Mouse (Mus musculus) heart, embryonic 14.5 days (tissue): ENCODE measurements around the gene Tollip. TPM values are rescaled to one million over a fixed set of nuclear protein-coding genes. Genes with fewer than 3 reads are reported as not detected.
A peak's percentile ranks its signal among the peaks of the same experiment; 100 is the strongest.

Source experiments
- ATAC-seq: fragments of 200-750 bp; cut with Nextera tagmentation; 2 replicates; pipeline ENCODE4 v1.8.0; 2017; ENCODE audit warnings: low read depth, moderate TSS enrichment; ENCODE audit not compliant: insufficient number of reproducible peaks, insufficient read depth, low FRiP score
- H3K27ac ChIP-seq, 2 experiments: fragments of 200-500 bp in 1 of 2; fragments of 300-500 bp in 1 of 2; sonication (generic) in 1 of 2; replicated peaks in 1 of 2; 2 replicates each; pipeline ENCODE4 v1.5.1; 2012 to 2014; ENCODE audit warnings: low read depth in 2 of 2, low read length in 2 of 2, control low read depth in 1 of 2, mild to moderate bottlenecking in 1 of 2, mixed read lengths in 1 of 2; ENCODE audit not compliant: control insufficient read depth in 1 of 2, insufficient read depth in 1 of 2
- H3K27me3 ChIP-seq: fragments of 300-500 bp; sonication (generic); 2 replicates; pipeline ENCODE4 v1.6.1; 2014; ENCODE audit warnings: mild to moderate bottlenecking, low read length, control low read depth; ENCODE audit not compliant: control insufficient read depth, insufficient read depth
- H3K36me3 ChIP-seq: fragments of 300-500 bp; sonication (generic); 2 replicates; pipeline ENCODE4 v1.6.1; 2014; ENCODE audit warnings: mild to moderate bottlenecking, control low read depth, low read length, mixed read lengths; ENCODE audit not compliant: control insufficient read depth, insufficient read depth
- H3K4me1 ChIP-seq, 2 experiments: fragments of 200-500 bp in 1 of 2; fragments of 300-500 bp in 1 of 2; sonication (generic) in 1 of 2; 2 replicates each; pipeline ENCODE4 v1.6.1; 2012 to 2014; ENCODE audit warnings: low read length in 2 of 2, control low read depth in 1 of 2, mixed read lengths in 1 of 2; ENCODE audit not compliant: control insufficient read depth in 2 of 2, insufficient read depth in 2 of 2
- H3K4me2 ChIP-seq: fragments of 300-500 bp; sonication (generic); 2 replicates; pipeline ENCODE4 v1.6.1; 2014; ENCODE audit warnings: mild to moderate bottlenecking, low read length
- H3K4me3 ChIP-seq, 2 experiments: fragments of 200-500 bp in 1 of 2; fragments of 300-500 bp in 1 of 2; sonication (generic) in 1 of 2; 2 replicates each; pipeline ENCODE4 v1.5.1; 2012 to 2014; ENCODE audit warnings: low read length in 2 of 2, mild to moderate bottlenecking in 2 of 2, control low read depth in 1 of 2, low read depth in 1 of 2, moderate library complexity in 1 of 2; ENCODE audit not compliant: control insufficient read depth in 1 of 2, insufficient read depth in 1 of 2
- H3K9ac ChIP-seq: fragments of 300-500 bp; sonication (generic); 2 replicates; pipeline ENCODE4 v1.6.1; 2014; ENCODE audit warnings: mild to moderate bottlenecking, low read length
- H3K9me3 ChIP-seq: fragments of 300-500 bp; sonication (generic); 2 replicates; pipeline ENCODE4 v1.6.1; 2016; ENCODE audit warnings: low read length, control low read depth; ENCODE audit not compliant: control insufficient read depth
- WGBS: fragments of 180-500 bp; shearing (Covaris S2); extraction: QIAGEN DNeasy Blood & Tissue Kit; methylation state at CpG from one replicate; pipeline ENCODE4 v1.1.7; 2014; 5-methylcytosine and 5-hydroxymethylcytosine counted together
- polyA plus RNA-seq: library from polyadenylated mRNA; unstranded; fragments of >200 nt; fragmentation: Nextera tagmentation; extraction: Ambion mirVana; gene quantifications from 2 replicates; pipeline ENCODE4 v1.2.1, GENCODE M21; 2014

Tollip gene
- polyA plus RNA-seq, 1 experiment from 2014 or later, result 41.7 TPM

DNA sequence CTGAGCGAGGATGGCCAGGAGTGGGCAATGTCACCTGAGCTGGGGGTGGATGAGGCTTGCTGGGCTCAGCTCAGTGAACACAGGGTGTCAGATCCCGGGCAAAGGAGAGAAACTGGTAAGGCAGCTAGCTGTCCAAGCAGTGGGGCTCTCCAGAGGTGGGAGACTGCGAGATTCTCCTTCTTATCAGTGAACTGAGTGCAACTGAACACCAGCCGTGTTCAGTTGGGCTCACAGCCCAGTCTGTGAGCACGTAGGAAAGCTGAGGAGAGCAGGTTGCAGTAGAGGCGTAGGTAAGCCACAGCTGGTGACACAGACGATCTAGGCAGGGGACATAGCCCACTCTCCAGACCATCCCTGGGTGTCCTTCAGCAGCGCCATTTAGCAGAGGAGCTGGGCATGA lies 81.9 kb downstream of the Tollip start:
- Histone ChIP-seq H3K9ac (no peak overlapping the region), H3K4me3 (no peak overlapping the region), H3K4me1 (peaks cover 32 to 34% of the 10 kb centered on the region in 2 experiments), H3K36me3 (no peaks in the 10 kb centered on the region), H3K27ac (peak overlapping the region; percentile 14 to 37; a peak in 2 of 4 replicates), H3K27me3 (no peaks in the 10 kb centered on the region; the same call in 1 of the 2 replicates), H3K4me2 (no peak overlapping the region), H3K9me3 (no peaks in the 10 kb centered on the region)
- no peak for ATAC-seq
- 34% methylated on average over 8 of the region's 8 CpGs for WGBS

DNA sequence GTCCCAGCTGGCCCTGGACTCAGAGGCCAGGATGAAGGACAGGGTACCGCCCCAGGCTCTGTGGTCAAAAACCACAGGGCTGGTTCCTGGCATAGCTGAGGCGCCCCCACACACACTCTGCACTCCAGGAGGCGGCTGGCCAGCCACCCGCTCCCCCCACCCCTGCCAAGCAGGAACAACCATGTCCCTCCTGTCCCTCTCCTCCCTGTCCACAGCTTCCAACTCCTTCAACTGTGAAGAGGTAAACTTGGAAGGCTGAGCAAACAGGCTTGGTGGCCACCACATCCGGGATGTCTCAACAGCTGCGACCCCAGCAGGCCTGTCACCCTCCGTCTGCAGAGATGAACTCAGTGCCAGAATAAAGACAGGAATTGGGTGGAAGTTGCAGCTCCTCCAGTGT lies 82.4 kb downstream of the Tollip start:
- 73% methylated on average over 7 of the region's 7 CpGs for WGBS
- peak overlapping the region in 1 of 2 experiments; percentile 37; a peak in 1 of 4 replicates for H3K27ac ChIP-seq

More for the DNA sequence above, 82.4 kb downstream of the Tollip start:
- no peak for ATAC-seq
- Histone ChIP-seq H3K4me1 (peaks cover 32 to 34% of the 10 kb centered on the region in 2 experiments), H3K36me3 (no peaks in the 10 kb centered on the region), H3K27me3 (no peaks in the 10 kb centered on the region; the same call in 1 of the 2 replicates), H3K9me3 (no peaks in the 10 kb centered on the region), H3K4me3 (no peak overlapping the region), H3K4me2 (no peak overlapping the region), H3K9ac (no peak overlapping the region)

Other genes starting within 250 kb of the Tollip start
- 0.20 and 0.31 TPM in 2 replicates for gene Muc2, start 228.2 kb downstream of the Tollip start, polyA plus RNA-seq
- gene Muc5ac, start 129.5 kb downstream of the Tollip start, polyA plus RNA-seq, result 0.07 TPM in 1 of 2 replicates, not detected in the other
- gene Muc5b, start 79.4 kb downstream of the Tollip start, polyA plus RNA-seq, result 0.04 TPM in 2 replicates
- gene Brsk2, start 31.2 kb upstream of the Tollip start, polyA plus RNA-seq, result 0.27 and 0.69 TPM in 2 replicates
- 46.8 and 48.9 TPM in 2 replicates for gene Mob2, start 142.6 kb upstream of the Tollip start, polyA plus RNA-seq
- 13.3 and 16.7 TPM in 2 replicates for gene Dusp8, start 177.3 kb upstream of the Tollip start, polyA plus RNA-seq
- not detected in 2 replicates for gene Gm45618, start 202.2 kb upstream of the Tollip start, polyA plus RNA-seq
- gene Gm39115, start 217.5 kb upstream of the Tollip start, polyA plus RNA-seq, result not detected in 2 replicates
- not detected in 2 replicates for gene Gm45337, start 226.1 kb upstream of the Tollip start, polyA plus RNA-seq
- gene Gm29735, start 238.6 kb upstream of the Tollip start, polyA plus RNA-seq, result not detected in 2 replicates
- not detected in 2 replicates for gene Gm4553, start 247.2 kb upstream of the Tollip start, polyA plus RNA-seq